Mouse (Mus musculus): ENCODE measurements around the gene Gm10570.

GRCm38 (mm10) chr4:130270089-130270488 is 38.4 kb downstream of the Gm10570 start:
- TF ChIP-seq CTCF (IDR thresholded peaks at IDR 0.05) (no peak), POLR2A (IDR thresholded peaks at IDR 0.05; ENCODE audit: insufficient read depth, low read depth, low read length) (no peak)

Measured in heart, adult 2 months (tissue).